Mouse (Mus musculus) 3T3-L1 (cell line): ENCODE measurements around the gene D930048N14Rik.
A peak's percentile ranks its signal among the peaks of the same experiment; 100 is the strongest.

Experiments used
- DNase-seq: peaks from one replicate; pipeline ENCODE4 v3.0.0-alpha.2; 2015; ENCODE audit warnings: low read depth, low spot score

D930048N14Rik gene

GRCm38 (mm10) chr11:51702831-51703230 lies 52.1 kb downstream of the D930048N14Rik start:
- DNase-seq = peak; percentile 55

DNA sequence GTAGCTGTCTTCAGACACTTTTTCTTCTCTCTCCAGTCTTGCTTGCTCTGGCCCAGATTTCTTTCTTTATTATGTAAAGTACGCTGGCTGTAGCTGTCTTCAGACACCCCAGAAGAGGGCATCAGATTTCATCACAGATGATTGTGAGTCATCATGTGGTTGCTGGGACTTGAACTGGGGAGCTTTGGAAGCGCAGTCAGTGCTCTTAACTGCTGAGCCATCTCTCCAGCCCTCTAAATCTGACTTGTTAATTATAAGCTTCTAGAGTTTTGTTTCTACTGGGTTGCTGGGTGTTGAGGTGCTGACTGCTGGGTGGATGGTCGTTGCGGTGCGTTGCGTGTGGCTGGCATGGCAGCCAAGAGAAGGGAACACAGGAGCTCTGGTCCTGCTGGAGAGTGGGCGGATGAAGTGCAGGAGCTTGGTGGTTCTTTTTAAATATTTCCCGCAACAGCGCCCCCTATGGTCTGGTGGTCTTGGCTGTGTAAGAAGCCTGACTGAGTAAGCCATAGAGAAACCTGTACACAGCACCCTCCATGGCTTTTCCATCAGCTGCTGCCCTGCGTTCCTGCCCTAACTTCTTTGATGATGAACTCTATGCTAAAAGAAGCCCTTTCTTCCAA lies 52.7 kb downstream of the D930048N14Rik start:
- peak; percentile 81 for DNase-seq

- no peak for DNase-seq
Measured at GRCm38 (mm10) chr11:51706451-51706850, 55.7 kb downstream of the D930048N14Rik start.

DNA sequence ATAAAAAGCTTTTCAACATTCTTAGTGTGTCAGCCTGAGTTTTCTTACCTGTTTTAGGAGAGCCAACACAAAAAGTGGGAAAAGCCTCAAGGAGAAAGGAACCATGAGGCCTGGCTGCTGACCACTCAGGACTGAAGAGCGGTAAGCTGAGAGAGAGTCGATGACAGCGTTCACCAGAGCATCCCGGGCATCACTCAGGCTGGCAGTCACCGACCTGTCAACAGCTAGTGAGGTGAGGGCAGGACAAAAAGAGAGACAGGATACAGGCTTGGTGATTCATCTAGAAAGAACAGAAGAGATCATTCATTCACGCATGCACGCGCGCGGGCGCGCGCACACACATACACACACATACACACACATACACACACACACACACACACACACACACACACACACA lies 56.3 kb downstream of the D930048N14Rik start:
- DNase-seq = no peak
